ENCODE assay signal across 22 mouse cellular contexts in the genomic region with DNA sequence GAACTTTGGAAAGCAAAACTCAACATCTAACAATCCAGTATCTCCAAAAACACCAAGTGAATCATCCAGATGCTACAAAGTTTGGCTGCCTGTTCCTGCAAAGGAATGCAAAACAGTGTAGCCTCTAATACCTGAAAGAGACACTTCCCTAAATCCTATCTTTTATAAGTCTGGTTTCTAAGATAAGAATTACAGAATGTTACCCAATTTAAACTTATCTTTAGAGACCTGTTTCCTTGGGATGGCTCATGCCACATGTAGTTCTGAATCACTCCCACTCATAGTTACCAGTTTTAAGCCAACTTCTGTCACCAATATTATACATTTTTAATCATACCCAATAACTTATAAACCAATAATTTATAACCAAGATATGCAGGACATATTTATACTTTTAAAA.
DNase-seq lines count a peak whose midpoint lies in the region; TF ChIP-seq lines count a peak whose summit lies in the region.
"Had no signal": no experiment of that assay in that cellular context is flagged by ENCODE, and none has a peak within 500 bp of the region (broad histone marks: within the 10 kb centered on the region; RNA-seq: fewer than 3 reads in every experiment).

No protein-coding gene starts in this region.

- DNase-seq in 416B (ENCODE audit: low read depth) (peak; percentile 3), MEL (ENCODE audit: low read depth, low spot score) (peak; percentile 49), MEL-GATA-1-ER (ENCODE audit: extremely low read depth, low read depth) (peak; percentile 32)
- DNase-seq in layer of hippocampus, adult 2 months (ENCODE audit: low spot score in 2 of 2), result no peak
- DNase-seq in left cerebral cortex, adult 18-20 months (ENCODE audit: low spot score in 2 of 2), result no peak
- DNase-seq in urinary bladder, adult 18-20 months (ENCODE audit: low spot score in 2 of 2), result no peak
- DNase-seq: adrenal gland, adult 2 months; adrenal gland, adult 8-10 months; adrenal gland, postnatal 10 days; adrenal gland, postnatal 14 days; adrenal gland, postnatal 25 days; adrenal gland, postnatal 36 days; B cell, adult 2 months; cerebellum, adult 11 months; cerebellum, adult 11-12 months; cerebellum, adult 18-20 months; cerebellum, adult 2 months; cerebellum, adult 8-10 months; cerebellum, adult 9-10 months had no signal

- no peak for TF ChIP-seq CTCF in MEL (IDR thresholded peaks at IDR 0.05 in 2 of 3, conservative IDR thresholded peaks at IDR 0.05 in 1 of 3; ENCODE audit: control insufficient read depth in 1 of 3, insufficient read depth in 1 of 3, low read depth in 2 of 3, low read length in 3 of 3, poor library complexity in 1 of 3, severe bottlenecking in 1 of 3)
- no peak for TF ChIP-seq CTCF in layer of hippocampus, adult 2 months (conservative IDR thresholded peaks at IDR 0.05)

- no peak for TF ChIP-seq RAD21 in MEL (IDR thresholded peaks at IDR 0.05; ENCODE audit: low read depth, low read length)

- no peaks in the 10 kb centered on the region for H3K9me3 ChIP-seq in MEL (replicated peaks; ENCODE audit: insufficient read depth, low read length)

- peaks cover 0 to 8% of the 10 kb centered on the region in 2 experiments; a peak in 2 of 4 replicates for H3K36me3 ChIP-seq in MEL (ENCODE audit: control insufficient read depth in 1 of 2, insufficient read depth in 2 of 2, low read length in 2 of 2)
- H3K36me3 ChIP-seq: G1E had no signal

- H3K79me2 ChIP-seq in MEL (ENCODE audit: control insufficient read depth, insufficient read depth, low read length, poor library complexity), result no peaks in the 10 kb centered on the region

- no peak overlapping the region for H3K4me3 ChIP-seq in MEL (ENCODE audit: control insufficient read depth in 1 of 2, insufficient read depth in 1 of 2, low read depth in 2 of 2, low read length in 2 of 2)
- H3K4me3 ChIP-seq in layer of hippocampus, adult 2 months, result no peak overlapping the region

- TF ChIP-seq EP300 in MEL (IDR thresholded peaks at IDR 0.05; ENCODE audit: low read depth in 1 of 2, low read length in 2 of 2), result peak; percentile 89 to 95

- H3K9ac ChIP-seq in MEL (ENCODE audit: control insufficient read depth, low read depth, low read length, poor library complexity, severe bottlenecking), result no peak overlapping the region

- H3K27ac ChIP-seq in MEL (ENCODE audit: control insufficient read depth, low read depth, low read length), result no peak overlapping the region
- H3K27ac ChIP-seq in layer of hippocampus, adult 2 months, result no peak overlapping the region

- no peaks in the 10 kb centered on the region for H3K27me3 ChIP-seq in MEL (ENCODE audit: control insufficient read depth in 1 of 2, insufficient read depth in 2 of 2, low read length in 2 of 2)
- H3K27me3 ChIP-seq: CH12.LX, Patski had no signal

- TF ChIP-seq POLR2A in MEL (IDR thresholded peaks at IDR 0.05; ENCODE audit: control insufficient read depth in 1 of 2, insufficient read depth in 1 of 2, low read depth in 1 of 2, low read length in 2 of 2, poor library complexity in 1 of 2), result no peak

- H3K4me1 ChIP-seq in MEL (ENCODE audit: control insufficient read depth in 1 of 2, insufficient read depth in 2 of 2, low read length in 2 of 2), result peaks cover 2% of the 10 kb centered on the region in 2 experiments; a peak in 1 of 4 replicates

TF ChIP-seq in MEL, 35 proteins besides CTCF, POLR2A, EP300 and RAD21:
- peak; percentile 93 for TF ChIP-seq TCF12 (IDR thresholded peaks at IDR 0.05; ENCODE audit: low read depth, low read length)
- TF ChIP-seq KAT2A (conservative IDR thresholded peaks at IDR 0.05; ENCODE audit: low read depth, low read length), result 0 out of 2 replicates have a peak, but pooled peaks have one; percentile 22
- TF ChIP-seq USF1 (IDR thresholded peaks at IDR 0.05; ENCODE audit: low read depth, low read length), result no peak
- TF ChIP-seq MYC (IDR thresholded peaks at IDR 0.05; ENCODE audit: low read depth, low read length), result peak; percentile 72
- TF ChIP-seq ZMIZ1 (IDR thresholded peaks at IDR 0.05; ENCODE audit: low read depth, low read length), result no peak
- no peak for TF ChIP-seq MXI1 (IDR thresholded peaks at IDR 0.05; ENCODE audit: low read depth, low read length)
- no peak for TF ChIP-seq HCFC1 (IDR thresholded peaks at IDR 0.05; ENCODE audit: low read depth, low read length)
- no peak for TF ChIP-seq NELFE (IDR thresholded peaks at IDR 0.05; ENCODE audit: low read depth, low read length)
- no peak for TF ChIP-seq E2F4 (IDR thresholded peaks at IDR 0.05; ENCODE audit: borderline replicate concordance, low read depth, low read length)
- TF ChIP-seq SIN3A (IDR thresholded peaks at IDR 0.05; ENCODE audit: low read length), result no peak
- TF ChIP-seq ZC3H11A (IDR thresholded peaks at IDR 0.05; ENCODE audit: low read depth, low read length), result no peak
- peak; percentile 27; the same call in 1 of the 2 replicates for TF ChIP-seq TAL1 (IDR thresholded peaks at IDR 0.05; ENCODE audit: low read length)
- TF ChIP-seq POLR2AphosphoS5 (IDR thresholded peaks at IDR 0.05; ENCODE audit: borderline replicate concordance, low read depth, low read length), result no peak
- TF ChIP-seq MEF2A (IDR thresholded peaks at IDR 0.05; ENCODE audit: extremely low read depth, insufficient replicate concordance, low read depth, low read length, poor library complexity, severe bottlenecking), result peak; percentile 83; the same call in 1 of the 2 replicates
- no peak for TF ChIP-seq NRF1 (IDR thresholded peaks at IDR 0.05; ENCODE audit: insufficient read depth, low read depth, low read length, poor library complexity, severe bottlenecking)
- TF ChIP-seq MAX (IDR thresholded peaks at IDR 0.05; ENCODE audit: low read length), result no peak
- TF ChIP-seq ETS1 (IDR thresholded peaks at IDR 0.05; ENCODE audit: low read depth, low read length), result peak; percentile 77
- no peak for TF ChIP-seq ELF1 (IDR thresholded peaks at IDR 0.05; ENCODE audit: low read depth, low read length)
- TF ChIP-seq USF2 (IDR thresholded peaks at IDR 0.05; ENCODE audit: borderline replicate concordance in 1 of 2, insufficient read depth in 1 of 2, low read depth in 1 of 2, low read length in 2 of 2), result no peak
- no peak for TF ChIP-seq CHD1 (IDR thresholded peaks at IDR 0.05; ENCODE audit: low read depth, low read length)
- no peak for TF ChIP-seq POLR2AphosphoS2 (IDR thresholded peaks at IDR 0.05; ENCODE audit: low read length)
- no peak for TF ChIP-seq UBTF (IDR thresholded peaks at IDR 0.05; ENCODE audit: borderline replicate concordance, insufficient read depth, low read depth, low read length)
- peak; percentile 91 for TF ChIP-seq GATA1 (IDR thresholded peaks at IDR 0.05; ENCODE audit: low read depth, low read length)
- no peak for TF ChIP-seq GABPA (IDR thresholded peaks at IDR 0.05; ENCODE audit: low read depth, low read length)
- TF ChIP-seq ZNF384 (IDR thresholded peaks at IDR 0.05; ENCODE audit: low read depth, low read length), result no peak
- no peak for TF ChIP-seq MAFK (IDR thresholded peaks at IDR 0.05; ENCODE audit: borderline replicate concordance, low read depth, low read length)
- TF ChIP-seq RCOR1 (IDR thresholded peaks at IDR 0.05; ENCODE audit: low read depth, low read length), result peak; percentile 82; the same call in 1 of the 2 replicates
- no peak for TF ChIP-seq JUND (IDR thresholded peaks at IDR 0.05; ENCODE audit: low read depth, low read length)

Comparison
In these comparisons a context has a peak if more than half of its experiments do, and no peak if none do; other contexts are left out.
1. DNase-seq: peak in 416B (single experiment), MEL (single experiment) and MEL-GATA-1-ER (single experiment); none in layer of hippocampus, adult 2 months (0 of 2), left cerebral cortex, adult 18-20 months (0 of 2) and urinary bladder, adult 18-20 months (0 of 2).